Mouse (Mus musculus): ENCODE measurements around the gene Pxn.

- no peak for TF ChIP-seq GATA1 (IDR thresholded peaks at IDR 0.05; ENCODE audit: low read length)
- no peak for TF ChIP-seq TAL1 (IDR thresholded peaks at IDR 0.05; ENCODE audit: low read length)
Measured at GRCm38 (mm10) chr5:115538693-115539043, 32.2 kb downstream of the Pxn start.
